Mouse (Mus musculus) hindbrain, embryonic 13.5 days (tissue): ENCODE data around the gene Jarid2. TPM values are rescaled to one million over a fixed set of nuclear protein-coding genes. Genes with fewer than 3 reads are reported as not detected.

Experiments used
- ATAC-seq: fragments of 200-750 bp; cut with Nextera tagmentation; 2 replicates; pipeline ENCODE4 v1.8.0; 2017; ENCODE audit warnings: moderate TSS enrichment; ENCODE audit not compliant: low FRiP score
- H3K27ac ChIP-seq: fragments of 300-500 bp; sonication (generic); 2 replicates; pipeline ENCODE4 v1.5.1; 2015; ENCODE audit warnings: inconsistent platforms, mild to moderate bottlenecking, moderate library complexity
- H3K27me3 ChIP-seq: fragments of 300-500 bp; sonication (generic); 2 replicates; pipeline ENCODE4 v1.6.1; 2015; ENCODE audit warnings: mild to moderate bottlenecking, inconsistent platforms
- H3K36me3 ChIP-seq: fragments of 300-500 bp; sonication (generic); 2 replicates; pipeline ENCODE4 v1.6.1; 2015; ENCODE audit warnings: mild to moderate bottlenecking, inconsistent platforms
- H3K4me1 ChIP-seq: fragments of 300-500 bp; sonication (generic); replicated peaks from 2 replicates; pipeline ENCODE4 v1.6.1; 2015; ENCODE audit warnings: inconsistent platforms
- H3K4me2 ChIP-seq: fragments of 300-500 bp; sonication (generic); 2 replicates; pipeline ENCODE4 v1.6.1; 2015; ENCODE audit warnings: inconsistent platforms, mild to moderate bottlenecking, moderate library complexity
- H3K4me3 ChIP-seq: fragments of 300-500 bp; sonication (generic); 2 replicates; pipeline ENCODE4 v1.5.1; 2015; ENCODE audit warnings: mild to moderate bottlenecking, inconsistent platforms
- H3K9ac ChIP-seq: fragments of 300-500 bp; sonication (generic); 2 replicates; pipeline ENCODE4 v1.6.1; 2015; ENCODE audit warnings: mild to moderate bottlenecking, inconsistent platforms
- H3K9me3 ChIP-seq: fragments of 300-500 bp; sonication (generic); 2 replicates; pipeline ENCODE4 v1.6.1; 2016; ENCODE audit warnings: inconsistent platforms
- WGBS: fragments of 180-500 bp; shearing (Covaris S2); methylation state at CpG from one replicate; pipeline ENCODE4 v1.1.7; 2015; 5-methylcytosine and 5-hydroxymethylcytosine counted together
- polyA plus RNA-seq: library from polyadenylated mRNA; unstranded; fragments of >200 nt; fragmentation: Nextera tagmentation; extraction: Ambion mirVana; gene quantifications from 2 replicates; pipeline ENCODE4 v1.2.1, GENCODE M21; 2015

The Jarid2 gene
- polyA plus RNA-seq, 1 experiment from 2014 or later, result 60.9 TPM

- 69% methylated on average over 3 of the region's 3 CpGs for WGBS
- H3K9me3 ChIP-seq, result no peaks in the 10 kb centered on the region
- no peaks in the 10 kb centered on the region for H3K36me3 ChIP-seq
Measured at GRCm38 (mm10) chr13:44763068-44763467, 33.8 kb downstream of the Jarid2 start.

GRCm38 (mm10) chr13:44767751-44768150 lies 38.5 kb downstream of the Jarid2 start:
- H3K9me3 ChIP-seq, result no peaks in the 10 kb centered on the region
- H3K4me2 ChIP-seq, result no peak overlapping the region
- no peak for ATAC-seq
- H3K27me3 ChIP-seq, result no peaks in the 10 kb centered on the region
- H3K36me3 ChIP-seq, result no peaks in the 10 kb centered on the region
- H3K4me1 ChIP-seq, result 0 out of 2 replicates have a peak, but pooled peaks cover 6% of the 10 kb centered on the region
- no peak overlapping the region for H3K27ac ChIP-seq
- no peak overlapping the region for H3K9ac ChIP-seq
- no peak overlapping the region for H3K4me3 ChIP-seq
- WGBS, result 90% methylated on average over 6 of the region's 6 CpGs

More at GRCm38 (mm10) chr13:44763068-44763467, 33.8 kb downstream of the Jarid2 start:
- H3K4me1 ChIP-seq, result peaks cover 21% of the 10 kb centered on the region
- H3K27me3 ChIP-seq, result no peaks in the 10 kb centered on the region
- no peak for ATAC-seq
- H3K4me3 ChIP-seq, result no peak overlapping the region
- no peak overlapping the region for H3K9ac ChIP-seq
- no peak overlapping the region for H3K4me2 ChIP-seq
- H3K27ac ChIP-seq, result no peak overlapping the region

- Histone ChIP-seq H3K4me1 (0 out of 2 replicates have a peak, but pooled peaks cover 4% of the 10 kb centered on the region), H3K36me3 (no peaks in the 10 kb centered on the region), H3K4me2 (no peak overlapping the region), H3K27ac (no peak overlapping the region), H3K27me3 (no peaks in the 10 kb centered on the region), H3K4me3 (no peak overlapping the region), H3K9me3 (no peaks in the 10 kb centered on the region), H3K9ac (no peak overlapping the region)
- no peak for ATAC-seq
- WGBS, result 58% methylated on average over 5 of the region's 5 CpGs
Measured at GRCm38 (mm10) chr13:44770808-44771605, 41.7 kb downstream of the Jarid2 start.

DNA sequence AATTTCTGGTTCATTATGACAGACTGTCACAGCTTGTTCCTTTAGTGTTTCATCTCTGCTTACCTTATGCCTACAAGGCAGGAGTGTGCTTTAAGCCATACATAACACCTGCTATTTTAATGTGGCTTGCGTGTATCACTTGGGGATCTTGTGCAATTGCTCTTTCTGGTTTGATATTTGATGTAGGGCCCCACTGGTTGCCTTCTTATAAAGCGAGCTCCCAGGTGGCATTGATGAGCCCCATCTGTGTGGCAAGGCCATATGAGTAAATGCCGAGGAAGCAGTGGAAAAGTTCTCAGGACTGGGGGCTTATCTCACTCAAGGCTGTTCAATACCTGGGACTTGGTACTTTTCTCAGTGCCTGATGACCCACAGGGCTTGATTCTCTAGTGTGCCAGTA lies 43.5 kb downstream of the Jarid2 start:
- ATAC-seq, result no peak
- 0 out of 2 replicates have a peak, but pooled peaks cover 4% of the 10 kb centered on the region for H3K4me1 ChIP-seq
- no peak overlapping the region for H3K4me2 ChIP-seq
- no peak overlapping the region for H3K9ac ChIP-seq
- no peak overlapping the region for H3K27ac ChIP-seq
- no peaks in the 10 kb centered on the region for H3K9me3 ChIP-seq
- H3K27me3 ChIP-seq, result no peaks in the 10 kb centered on the region
- no peak overlapping the region for H3K4me3 ChIP-seq
- 90% methylated on average over 3 of the region's 3 CpGs for WGBS
- no peaks in the 10 kb centered on the region for H3K36me3 ChIP-seq

DNA sequence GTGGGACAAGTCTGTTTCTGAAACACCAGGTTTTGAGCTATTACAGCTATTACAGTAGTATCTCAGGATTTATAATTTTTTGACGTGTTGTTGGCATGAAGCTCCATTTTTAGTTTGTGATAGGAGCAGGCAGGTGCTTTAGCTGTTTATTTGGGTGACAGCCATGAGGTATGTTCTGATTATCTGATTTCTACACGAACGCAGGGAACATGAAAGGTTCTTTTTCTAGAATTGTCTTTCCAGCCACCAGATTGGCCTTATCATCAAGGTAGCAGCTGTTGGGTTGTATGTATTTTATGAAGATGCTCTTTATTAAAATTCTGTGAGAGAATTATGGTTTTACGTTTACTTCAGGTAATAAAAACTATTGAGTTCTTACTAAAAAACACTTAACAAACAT lies 45.1 kb downstream of the Jarid2 start:
- 0 out of 2 replicates have a peak, but pooled peaks cover 4% of the 10 kb centered on the region for H3K4me1 ChIP-seq
- H3K4me2 ChIP-seq, result no peak overlapping the region
- no peak overlapping the region for H3K4me3 ChIP-seq
- H3K9ac ChIP-seq, result no peak overlapping the region
- H3K9me3 ChIP-seq, result no peaks in the 10 kb centered on the region
- no peak overlapping the region for H3K27ac ChIP-seq
- no peak for ATAC-seq
- no peaks in the 10 kb centered on the region for H3K27me3 ChIP-seq
- 96% methylated on average over 4 of the region's 4 CpGs for WGBS
- H3K36me3 ChIP-seq, result no peaks in the 10 kb centered on the region

GRCm38 (mm10) chr13:44775396-44775795 lies 46.1 kb downstream of the Jarid2 start:
- no peaks in the 10 kb centered on the region for H3K9me3 ChIP-seq

DNA sequence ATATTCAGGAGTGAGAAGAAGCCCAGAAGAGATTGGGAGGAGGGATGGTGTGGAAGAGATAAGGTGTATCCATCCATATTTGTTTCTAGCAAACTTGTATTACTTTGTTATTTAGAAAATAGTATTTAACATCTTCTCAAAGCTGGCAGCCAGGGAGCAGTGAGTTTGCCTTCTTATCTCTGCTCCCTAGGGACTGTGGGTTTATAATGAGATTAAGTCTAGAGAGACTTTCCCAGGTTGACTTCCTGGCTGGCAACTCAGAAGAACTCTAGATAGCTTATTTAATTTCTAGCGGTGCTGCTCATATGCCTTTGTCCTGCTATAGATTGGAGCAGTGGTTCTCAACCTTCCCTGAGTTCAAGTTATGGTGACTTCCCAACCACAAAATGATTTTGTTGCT lies 51.2 kb downstream of the Jarid2 start:
- no peak for ATAC-seq
- WGBS, result 89% methylated on average over 1 of the region's 1 CpGs
- H3K9ac ChIP-seq, result no peak overlapping the region
- no peak overlapping the region for H3K4me2 ChIP-seq
- H3K36me3 ChIP-seq, result no peaks in the 10 kb centered on the region
- no peak overlapping the region for H3K27ac ChIP-seq
- H3K4me1 ChIP-seq, result no peaks in the 10 kb centered on the region
- no peaks in the 10 kb centered on the region for H3K9me3 ChIP-seq
- no peak overlapping the region for H3K4me3 ChIP-seq
- no peaks in the 10 kb centered on the region for H3K27me3 ChIP-seq

More at GRCm38 (mm10) chr13:44775396-44775795, 46.1 kb downstream of the Jarid2 start:
- no peaks in the 10 kb centered on the region for H3K27me3 ChIP-seq
- ATAC-seq, result no peak
- H3K36me3 ChIP-seq, result no peaks in the 10 kb centered on the region
- no peak overlapping the region for H3K4me2 ChIP-seq
- H3K9ac ChIP-seq, result no peak overlapping the region
- H3K4me3 ChIP-seq, result no peak overlapping the region
- 0 out of 2 replicates have a peak, but pooled peaks cover 4% of the 10 kb centered on the region for H3K4me1 ChIP-seq
- H3K27ac ChIP-seq, result no peak overlapping the region
- 92% methylated on average over 3 of the region's 3 CpGs for WGBS

- Histone ChIP-seq H3K4me1 (peaks cover 5% of the 10 kb centered on the region), H3K4me2 (no peak overlapping the region), H3K27me3 (no peaks in the 10 kb centered on the region), H3K9me3 (no peaks in the 10 kb centered on the region), H3K9ac (no peak overlapping the region), H3K36me3 (no peaks in the 10 kb centered on the region), H3K4me3 (no peak overlapping the region), H3K27ac (no peak overlapping the region)
- ATAC-seq, result no peak
- WGBS, result 94% methylated on average over 2 of the region's 2 CpGs
Measured at GRCm38 (mm10) chr13:44781126-44781525, 51.9 kb downstream of the Jarid2 start.

DNA sequence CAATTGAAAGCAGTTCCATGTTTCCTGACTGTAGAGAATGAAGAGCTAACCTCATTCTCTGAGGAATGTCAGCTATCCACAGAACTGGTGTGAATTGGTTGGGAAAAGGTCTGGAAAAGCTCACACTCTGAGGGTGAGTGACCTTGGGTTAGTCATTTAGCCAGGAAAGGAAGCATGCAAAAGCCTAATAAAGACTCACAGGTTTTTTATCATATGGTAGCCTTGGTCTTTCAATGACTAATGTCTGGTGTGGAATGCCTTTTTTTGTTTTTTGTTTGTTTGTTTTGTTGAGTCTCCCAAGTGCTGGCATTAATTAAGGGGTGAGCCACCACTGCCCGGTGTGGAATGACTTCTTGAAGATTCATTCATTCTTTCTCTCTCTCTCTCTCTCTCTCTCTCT lies 55.3 kb downstream of the Jarid2 start:
- no peak for ATAC-seq
- no peak overlapping the region for H3K4me2 ChIP-seq

DNA sequence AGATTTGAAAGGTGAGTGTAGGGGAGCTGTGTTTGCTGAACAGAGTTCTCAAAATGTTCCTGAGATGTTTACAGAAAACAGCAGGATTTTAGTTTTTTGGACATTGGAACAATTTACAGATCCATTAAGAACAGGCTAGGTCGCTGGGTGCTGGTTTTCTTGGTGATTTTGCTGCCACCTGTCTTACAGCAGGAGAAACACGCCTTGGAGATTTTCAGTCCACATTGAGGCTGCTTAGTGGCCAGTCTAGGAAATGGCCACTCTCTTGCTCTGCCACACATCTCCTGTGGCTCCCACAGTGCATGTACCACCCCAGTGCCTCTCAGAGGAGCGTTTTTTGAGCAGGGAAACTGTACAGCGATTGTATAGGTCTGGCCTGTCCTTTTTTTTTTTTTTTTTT lies 57.0 kb downstream of the Jarid2 start:
- Histone ChIP-seq H3K9ac (no peak overlapping the region), H3K4me3 (no peak overlapping the region), H3K4me2 (no peak overlapping the region), H3K9me3 (no peaks in the 10 kb centered on the region), H3K27me3 (no peaks in the 10 kb centered on the region), H3K27ac (peak overlapping the region; percentile 26; the same call in 1 of the 2 replicates), H3K4me1 (peaks cover 20% of the 10 kb centered on the region), H3K36me3 (no peaks in the 10 kb centered on the region)
- ATAC-seq, result no peak
- WGBS, result 29% methylated on average over 4 of the region's 4 CpGs

More for the DNA sequence above, 55.3 kb downstream of the Jarid2 start:
- no peaks in the 10 kb centered on the region for H3K9me3 ChIP-seq
- H3K36me3 ChIP-seq, result no peaks in the 10 kb centered on the region
- H3K4me3 ChIP-seq, result no peak overlapping the region
- H3K9ac ChIP-seq, result no peak overlapping the region
- H3K27ac ChIP-seq, result no peak overlapping the region
- H3K27me3 ChIP-seq, result no peaks in the 10 kb centered on the region
- H3K4me1 ChIP-seq, result peaks cover 15% of the 10 kb centered on the region
- WGBS, result 85% methylated on average over 1 of the region's 1 CpGs

GRCm38 (mm10) chr13:44788352-44789125 lies 59.3 kb downstream of the Jarid2 start:
- no peak overlapping the region for H3K27ac ChIP-seq
- no peak overlapping the region for H3K4me3 ChIP-seq
- no peak for ATAC-seq
- H3K27me3 ChIP-seq, result no peaks in the 10 kb centered on the region
- H3K9me3 ChIP-seq, result no peaks in the 10 kb centered on the region
- no peaks in the 10 kb centered on the region for H3K36me3 ChIP-seq
- H3K4me1 ChIP-seq, result peaks cover 24% of the 10 kb centered on the region
- 91% methylated on average over 9 of the region's 9 CpGs for WGBS
- no peak overlapping the region for H3K9ac ChIP-seq
- no peak overlapping the region for H3K4me2 ChIP-seq

DNA sequence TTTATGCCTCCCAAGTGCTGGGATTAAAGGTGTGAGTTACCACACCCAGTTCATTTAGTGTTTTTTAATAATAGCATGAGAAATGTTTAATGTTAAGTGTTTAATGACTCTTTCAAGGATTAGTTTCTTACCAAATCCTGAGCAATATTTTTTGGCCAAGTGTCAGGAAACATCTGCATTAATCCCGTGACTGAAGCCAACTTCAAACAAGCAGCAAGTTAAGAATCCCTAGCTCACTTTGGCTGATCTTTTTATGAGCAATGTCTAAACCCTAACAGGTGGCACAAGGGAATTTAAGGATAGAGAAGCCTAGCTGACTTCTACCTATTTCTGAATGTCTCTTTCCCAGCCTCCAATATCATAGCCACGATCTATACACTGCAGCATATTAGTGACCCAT lies 60.7 kb downstream of the Jarid2 start:
- H3K4me3 ChIP-seq, result no peak overlapping the region
- H3K27ac ChIP-seq, result no peak overlapping the region
- H3K36me3 ChIP-seq, result no peaks in the 10 kb centered on the region
- WGBS, result 72% methylated on average over 2 of the region's 2 CpGs
- no peaks in the 10 kb centered on the region for H3K9me3 ChIP-seq
- no peak for ATAC-seq
- peaks cover 27% of the 10 kb centered on the region for H3K4me1 ChIP-seq
- H3K27me3 ChIP-seq, result no peaks in the 10 kb centered on the region
- no peak overlapping the region for H3K4me2 ChIP-seq
- no peak overlapping the region for H3K9ac ChIP-seq
